Mouse (Mus musculus): ENCODE results near the gene Cep295. TPM values are rescaled to one million over a fixed set of nuclear protein-coding genes. Genes with fewer than 3 reads are reported as not detected.
A peak's percentile ranks its signal among the peaks of the same experiment; 100 is the strongest.
"Not testable (repeated sequence)": the region's sequence is repeated elsewhere in the genome, so short reads cannot be mapped to it uniquely, and the experiment has no call there.

Cep295 gene
- total RNA-seq, 1 experiment from 2014 or later = 12.1 TPM

GRCm38 (mm10) chr9:15306398-15307119 lies 51.0 kb downstream of the Cep295 start, which contains the start of gene 4931406C07Rik:
Gene 4931406C07Rik, minus strand, starts transcription at chr9:15306448.
- DNase-seq = peak; percentile 16

DNA sequence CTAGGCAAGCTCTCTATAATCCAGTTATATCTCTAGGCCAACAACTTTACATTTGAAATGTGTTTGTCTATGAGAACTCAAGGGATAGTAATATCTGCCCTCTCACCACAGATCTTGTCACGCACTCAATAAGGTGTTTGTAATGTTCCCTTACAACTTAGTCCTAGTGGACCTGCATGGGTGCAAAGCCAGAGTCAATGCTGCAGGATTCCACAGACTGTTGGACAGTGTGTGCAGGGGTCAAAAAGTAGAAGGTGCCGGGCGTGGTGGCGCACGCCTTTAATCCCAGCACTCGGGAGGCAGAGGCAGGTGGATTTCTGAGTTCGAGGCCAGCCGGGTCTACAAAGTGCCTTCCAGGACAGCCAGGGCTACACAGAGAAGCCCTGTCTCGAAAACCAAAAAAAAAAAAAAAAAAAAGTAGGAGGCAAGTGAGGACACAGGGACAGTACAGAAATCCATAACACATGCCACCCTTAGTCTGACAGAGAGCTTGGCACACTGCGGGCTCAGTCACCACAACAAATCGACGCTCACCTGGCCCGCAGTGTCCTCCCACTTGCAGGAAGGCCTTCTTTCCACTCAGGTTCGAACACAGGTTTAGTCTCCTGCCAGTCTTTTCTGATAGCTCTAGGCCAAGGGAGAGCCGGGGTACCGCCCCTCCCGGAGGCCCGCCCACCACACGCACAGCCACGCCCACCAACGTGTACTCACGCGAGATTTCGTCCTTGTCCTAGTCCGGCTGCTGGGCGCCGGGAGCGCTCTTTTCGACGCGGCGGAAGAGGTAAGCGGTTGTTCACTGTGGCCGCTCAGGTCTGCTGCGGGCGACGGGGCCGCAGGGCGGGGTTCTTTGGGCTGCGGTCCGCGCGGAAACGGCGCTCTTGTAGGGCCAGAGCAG lies 51.8 kb downstream of the Cep295 start, which contains the start of gene Taf1d:
Gene Taf1d, plus strand, starts transcription at position 712 of the 895 bp plus-strand sequence.
- DNase-seq = peak; percentile 99

- peak; percentile 54 for DNase-seq
Observed at GRCm38 (mm10) chr9:15302881-15303280, 54.7 kb downstream of the Cep295 start.

DNA sequence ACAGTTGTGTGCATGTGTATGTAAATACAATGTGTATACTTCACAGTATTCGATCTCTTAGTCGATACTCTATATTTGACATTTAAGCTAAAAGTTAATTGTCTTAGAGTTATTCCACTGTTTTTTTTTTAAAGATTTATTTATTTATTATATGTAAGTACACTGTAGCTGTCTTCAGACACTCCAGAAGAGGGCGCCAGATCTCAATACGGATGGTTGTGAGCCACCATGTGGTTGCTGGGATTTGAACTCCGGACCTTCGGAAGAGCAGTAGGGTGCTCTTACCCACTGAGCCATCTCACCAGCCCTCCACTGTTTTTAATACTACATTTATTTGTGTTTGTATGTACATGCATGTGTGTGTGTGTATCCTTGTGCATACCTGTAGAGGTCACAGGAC lies 55.6 kb downstream of the Cep295 start:
- DNase-seq = not testable (repeated sequence)

DNA sequence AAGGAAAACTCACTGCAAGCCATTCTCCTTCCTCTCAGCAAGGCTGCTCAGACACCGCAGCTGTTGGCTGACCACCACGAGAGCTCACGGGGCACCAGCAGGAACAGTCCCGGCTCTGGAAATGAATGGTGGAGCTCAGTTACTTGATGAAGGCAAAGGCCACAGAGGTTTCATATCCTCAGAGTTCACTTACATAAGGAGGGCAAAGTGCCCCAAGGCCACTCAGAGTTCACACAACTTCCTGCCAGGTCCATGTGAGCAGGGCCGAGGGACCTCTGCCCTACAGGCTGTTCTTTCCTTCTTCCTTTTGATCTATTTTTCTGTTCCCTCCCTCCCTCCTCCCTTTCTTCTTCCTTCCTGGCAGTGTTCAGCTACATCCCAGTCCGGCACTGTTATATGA lies 56.2 kb downstream of the Cep295 start:
- peak; percentile 83 for DNase-seq

DNA sequence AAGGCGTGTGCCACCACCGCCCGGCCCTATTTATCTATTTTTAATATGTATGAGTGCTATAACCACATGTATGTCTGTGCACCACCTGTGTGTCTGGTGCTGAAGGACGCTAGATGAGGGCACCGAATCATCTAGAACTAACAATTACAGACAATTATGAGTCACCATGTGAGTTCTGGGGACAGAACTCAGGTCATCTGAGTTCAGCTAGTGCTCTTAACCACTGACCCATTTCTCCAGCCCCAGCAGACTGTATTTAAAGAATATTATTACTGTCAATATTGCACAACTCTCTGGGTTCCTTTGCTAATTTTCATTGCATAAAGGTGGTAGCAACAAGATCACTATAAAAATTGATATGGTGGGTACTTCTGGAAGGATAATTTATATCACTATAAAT lies 57.5 kb downstream of the Cep295 start:
- DNase-seq = no peak

- DNase-seq = no peak
Observed at GRCm38 (mm10) chr9:15298451-15298850, 59.1 kb downstream of the Cep295 start.

DNA sequence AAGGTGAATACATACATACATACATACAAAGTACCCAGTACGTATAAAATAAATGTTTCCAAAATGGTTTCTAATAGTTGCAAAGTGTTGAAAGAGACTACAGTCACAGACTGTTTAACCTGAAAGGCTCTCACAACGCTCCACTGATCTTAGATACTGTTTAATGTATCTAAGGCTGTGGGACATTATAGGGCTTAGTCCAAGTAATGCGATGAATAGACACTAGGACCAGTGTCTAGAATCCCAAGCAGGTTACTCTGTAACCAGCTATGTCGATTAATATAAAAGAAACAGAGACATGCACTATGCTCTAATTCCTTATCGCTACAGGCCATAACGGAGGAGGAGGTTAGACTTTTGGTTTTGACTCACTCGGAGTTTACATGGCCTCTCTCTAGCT lies 60.5 kb downstream of the Cep295 start:
- DNase-seq = no peak

DNA sequence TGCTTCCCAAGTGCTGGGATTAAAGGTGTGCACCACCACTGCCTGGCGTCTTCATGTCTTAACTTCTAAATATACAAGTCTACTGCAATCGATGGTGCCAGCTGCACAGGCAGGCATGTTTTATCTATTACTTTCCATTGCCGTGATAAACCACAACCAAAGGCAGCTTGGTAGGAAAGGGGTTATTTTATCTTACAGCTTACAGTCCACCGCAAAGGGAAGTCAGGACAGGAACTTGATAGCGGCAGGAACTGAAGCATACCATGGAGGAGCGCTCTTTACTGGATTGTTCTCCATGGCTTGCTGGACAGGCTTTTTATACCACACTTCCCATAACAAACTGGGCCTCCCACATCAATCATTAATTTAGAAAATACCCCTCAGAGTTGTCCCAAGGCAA lies 68.3 kb downstream of the Cep295 start:
- DNase-seq = no peak

- no peak for DNase-seq
Observed at GRCm38 (mm10) chr9:15288402-15288801, 69.2 kb downstream of the Cep295 start.

- DNase-seq = no peak
Observed at GRCm38 (mm10) chr9:15287846-15288245, 69.7 kb downstream of the Cep295 start.

DNA sequence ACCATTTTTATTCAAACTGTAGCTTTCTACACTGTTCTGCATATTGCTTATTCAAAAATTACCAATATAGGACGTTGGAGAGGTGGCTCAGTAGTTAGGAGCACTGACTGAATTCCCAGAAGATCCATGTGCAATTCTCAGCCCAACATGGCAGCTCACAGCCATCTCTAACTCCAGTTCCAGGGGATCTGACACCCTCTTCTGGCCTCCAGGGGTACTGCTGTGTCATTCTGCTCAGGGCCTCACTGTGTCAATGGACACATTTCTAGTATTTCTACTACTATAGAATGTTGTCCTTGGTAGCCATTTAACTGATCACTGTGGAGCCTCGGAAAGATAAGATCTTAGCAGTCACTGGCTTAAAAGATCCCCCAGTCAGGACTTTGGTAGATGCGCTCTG lies 72.1 kb downstream of the Cep295 start:
- peak; percentile 40 for DNase-seq

GRCm38 (mm10) chr9:15280491-15280879 lies 77.1 kb downstream of the Cep295 start:
- DNase-seq = no peak

- peak; percentile 96 for DNase-seq
Observed at GRCm38 (mm10) chr9:15279649-15280490, 77.7 kb downstream of the Cep295 start, which contains the start of gene Med17. Gene Med17, minus strand, starts transcription at chr9:15279931.

GRCm38 (mm10) chr9:15279139-15279648 lies 78.4 kb downstream of the Cep295 start:
- DNase-seq = no peak

- no peak for DNase-seq
Observed at GRCm38 (mm10) chr9:15278343-15278742, 79.2 kb downstream of the Cep295 start.

DNA sequence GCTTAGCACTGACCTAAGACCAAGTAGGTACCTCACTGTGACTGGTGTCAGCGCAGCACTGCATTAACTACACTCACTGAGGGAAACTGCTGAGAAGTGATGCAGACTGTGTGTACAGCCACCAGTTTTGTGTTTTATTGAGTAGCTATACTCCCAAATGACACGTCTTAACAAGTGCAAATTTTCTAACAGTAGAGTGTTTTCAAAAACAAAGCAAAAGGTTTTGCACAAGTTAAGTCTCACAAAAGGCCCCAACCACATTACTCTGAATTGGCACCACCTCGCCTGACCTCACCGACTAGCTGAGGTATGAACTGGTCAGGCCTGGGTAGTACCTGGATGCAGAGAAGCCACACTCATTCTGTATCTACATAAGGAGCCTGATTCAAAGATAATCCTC lies 80.7 kb downstream of the Cep295 start:
- DNase-seq = no peak

DNA sequence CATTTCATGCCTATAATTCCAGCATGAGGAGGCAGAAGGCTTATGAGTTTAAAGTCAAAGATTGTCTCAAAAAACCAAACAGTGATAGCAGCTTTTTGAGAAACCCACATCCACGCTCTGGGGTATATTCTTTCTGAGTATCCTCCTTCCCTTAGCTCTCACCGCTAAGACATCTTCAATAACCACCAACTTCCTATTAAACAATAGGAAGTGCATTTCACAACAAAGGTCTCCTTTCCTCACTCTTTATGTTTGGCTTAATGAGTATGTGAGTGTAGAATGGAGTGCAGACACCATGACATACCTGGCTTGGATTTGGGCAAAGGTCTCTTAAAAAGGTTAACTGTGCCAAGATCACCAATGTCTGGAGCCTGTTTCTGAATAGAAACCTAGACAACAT lies 83.6 kb downstream of the Cep295 start:
- DNase-seq = no peak
